22 mouse cellular contexts compared by ENCODE assay signal in genomic region chr9:3573044-3573443, GRCm38 (mm10). TPM values are rescaled to one million over a fixed set of nuclear protein-coding genes. Genes with fewer than 3 reads are reported as not detected.
DNase-seq lines count a peak whose midpoint lies in the region.
"Had no signal": no experiment of that assay in that cellular context is flagged by ENCODE, and none has a peak within 500 bp of the region (broad histone marks: within the 10 kb centered on the region; RNA-seq: fewer than 3 reads in every experiment).

No protein-coding gene starts in this region.

- intact Hi-C loops in heart, postnatal 14 days (cut with DNase I), result no loop called here

- peak; percentile 11 to 29 for DNase-seq in frontal cortex, adult 2 months (ENCODE audit: extremely low spot score in 1 of 2, low spot score in 1 of 2)
- no peak for DNase-seq in frontal cortex, postnatal 10 days (ENCODE audit: low spot score in 2 of 2)
- peak; percentile 23 for DNase-seq in layer of hippocampus, adult 9-11 months
- no peak for DNase-seq in layer of hippocampus, postnatal 14 days (ENCODE audit: low spot score in 2 of 2)
- peak; percentile 15 to 24 for DNase-seq in right cerebral cortex, adult 2 months (ENCODE audit: low spot score in 2 of 2)
- no peak for DNase-seq in right cerebral cortex, postnatal 10 days (ENCODE audit: low spot score in 2 of 2)
- DNase-seq in telencephalon, adult 2 months (ENCODE audit: low read depth, low spot score), result peak; percentile 50
- no peak for DNase-seq in heart, postnatal 14 days
- DNase-seq: adrenal gland, adult 8-10 months; cerebellum, adult 8-10 months; cerebellum, postnatal 25 days; gastrocnemius, adult 2 months; gastrocnemius, postnatal 36 days; heart, adult 18-20 months; heart, postnatal 4 days; kidney, adult 9 months; kidney, postnatal 10 days; lung, embryonic 14.5 days; lung, postnatal 14 days; retina, postnatal 1 day; thymus, postnatal 14 days had no signal

RNA-seq across cellular contexts. Expression of gene Gucy1a2, which starts 40.5 kb away (rescaled TPM):
- polyA plus RNA-seq in frontal cortex, adult 2 months (2012; rRNA removed), result 5.2 and 5.5 TPM in 2 replicates
- total RNA-seq in layer of hippocampus, postnatal 14 days (2021), result 10 to 100 TPM; 65.7 to 75.6 TPM
- 10 to 100 TPM; 10.8 to 11.0 TPM for total RNA-seq in heart, postnatal 14 days (2021)
- polyA plus RNA-seq: G1E had no signal

Comparison
In these comparisons a context has a peak if more than half of its experiments do, and no peak if none do; other contexts are left out.
1. DNase-seq: peak in frontal cortex, adult 2 months (2 of 2), layer of hippocampus, adult 9-11 months (single experiment), right cerebral cortex, adult 2 months (2 of 2) and telencephalon, adult 2 months (single experiment); none in frontal cortex, postnatal 10 days (0 of 2), layer of hippocampus, postnatal 14 days (0 of 2), right cerebral cortex, postnatal 10 days (0 of 2) and heart, postnatal 14 days (0 of 2).
2. RNA of gene Gucy1a2, which starts 40.5 kb away (total RNA-seq): 65.7 to 75.6 TPM in layer of hippocampus, postnatal 14 days; 10.8 to 11.0 TPM in heart, postnatal 14 days; every median in the first group is over 4 times any median in the second.